Mouse (Mus musculus): ENCODE results near the gene Gm11146. TPM values are rescaled to one million over a fixed set of nuclear protein-coding genes. Genes with fewer than 3 reads are reported as not detected.

Gene Gm11146
- total RNA-seq (2021): not detected
- long read RNA-seq: 0 reads

- DNase-seq (ENCODE audit: low spot score in 2 of 2): no peak
Measured at GRCm38 (mm10) chr16:77601994-77602393, at the start of gene Gm11146. TSS of gene Gm11146 (minus strand) at chr16:77602094.

- no peak for DNase-seq (ENCODE audit: low spot score in 2 of 2)
Measured at GRCm38 (mm10) chr16:77650596-77650995, 48.7 kb upstream of the Gm11146 start.

- DNase-seq (ENCODE audit: low spot score in 2 of 2): no peak
Measured at GRCm38 (mm10) chr16:77649006-77649405, 47.1 kb upstream of the Gm11146 start.

- DNase-seq (ENCODE audit: low spot score in 2 of 2): no peak
Measured at GRCm38 (mm10) chr16:77648181-77648580, 46.3 kb upstream of the Gm11146 start.

- DNase-seq (ENCODE audit: low spot score in 2 of 2): peak in 1 of 2 experiments; percentile 49
Measured at GRCm38 (mm10) chr16:77646146-77646545, 44.3 kb upstream of the Gm11146 start.

GRCm38 (mm10) chr16:77644976-77645375 is 43.1 kb upstream of the Gm11146 start:
- no peak for DNase-seq (ENCODE audit: low spot score in 2 of 2)

- DNase-seq (ENCODE audit: low spot score in 2 of 2): peak; percentile 88 to 94
Measured at GRCm38 (mm10) chr16:77643871-77644720, 42.2 kb upstream of the Gm11146 start.

GRCm38 (mm10) chr16:77643036-77643870 is 41.4 kb upstream of the Gm11146 start:
- DNase-seq (ENCODE audit: low spot score in 2 of 2): peak; percentile 73 to 90

GRCm38 (mm10) chr16:77636497-77636896 is 34.6 kb upstream of the Gm11146 start:
- no peak for DNase-seq (ENCODE audit: low spot score in 2 of 2)

GRCm38 (mm10) chr16:77632315-77632881 is 30.5 kb upstream of the Gm11146 start:
- DNase-seq (ENCODE audit: low spot score in 2 of 2): no peak

GRCm38 (mm10) chr16:77622681-77623080 is 20.8 kb upstream of the Gm11146 start:
- DNase-seq (ENCODE audit: low spot score in 2 of 2): no peak

GRCm38 (mm10) chr16:77602581-77602980 is 687 bp upstream of the Gm11146 start:
- peak in 1 of 2 experiments; percentile 44 for DNase-seq (ENCODE audit: low spot score in 2 of 2)

GRCm38 (mm10) chr16:77598787-77599186 is 3.1 kb downstream of the Gm11146 start:
- no peak for DNase-seq (ENCODE audit: low spot score in 2 of 2)

GRCm38 (mm10) chr16:77596556-77596955 is 5.3 kb downstream of the Gm11146 start:
- DNase-seq (ENCODE audit: low spot score in 2 of 2): peak; percentile 42 to 53

- no peak for DNase-seq (ENCODE audit: low spot score in 2 of 2)
Measured at GRCm38 (mm10) chr16:77595661-77596060, 6.2 kb downstream of the Gm11146 start.

GRCm38 (mm10) chr16:77594553-77594952 is 7.3 kb downstream of the Gm11146 start:
- peak; percentile 69 to 87 for DNase-seq (ENCODE audit: low spot score in 2 of 2)

GRCm38 (mm10) chr16:77593828-77594421 is 8.0 kb downstream of the Gm11146 start:
- peak; percentile 72 to 85 for DNase-seq (ENCODE audit: low spot score in 2 of 2)

- DNase-seq (ENCODE audit: low spot score in 2 of 2): peak in 1 of 2 experiments; percentile 62
Measured at GRCm38 (mm10) chr16:77592986-77593385, 8.9 kb downstream of the Gm11146 start.

- DNase-seq (ENCODE audit: low spot score in 2 of 2): no peak
Measured at GRCm38 (mm10) chr16:77573036-77573435, 28.9 kb downstream of the Gm11146 start.

- DNase-seq (ENCODE audit: low spot score in 2 of 2): no peak
Measured at GRCm38 (mm10) chr16:77569457-77569856, 32.4 kb downstream of the Gm11146 start.

GRCm38 (mm10) chr16:77568384-77568783 is 33.5 kb downstream of the Gm11146 start:
- DNase-seq (ENCODE audit: low spot score in 2 of 2): no peak
